Mouse (Mus musculus) left cerebral cortex, adult 6 months (tissue): ENCODE data around the gene Imp4. TPM values are rescaled to one million over a fixed set of nuclear protein-coding genes. Genes with fewer than 3 reads are reported as not detected.

Experiments used
- long read RNA-seq, 2 experiments: library from polyadenylated mRNA; unstranded; transcript quantifications; one replicate each; pipeline ENCODE4 v2.0.0; 2019 to 2020
- polyA plus RNA-seq: library from polyadenylated mRNA; unstranded; fragments of <200 nt; fragmentation: Nextera tagmentation; gene quantifications from 2 replicates; pipeline ENCODE4 v1.2.3, GENCODE M21; 2021

Imp4 gene
- polyA plus RNA-seq: 23.6 and 33.1 TPM in 2 replicates
- long read RNA-seq, experiment 1, full-length matches to known transcripts: 99 of 138 reads
- long read RNA-seq, experiment 1, partial matches to known transcripts: 15 of 138 reads
- long read RNA-seq, experiment 1, other reads (novel, unspliced or antisense): 24 of 138 reads
- long read RNA-seq, experiment 2, full-length matches to known transcripts: 35 of 51 reads
- long read RNA-seq, experiment 2, partial matches to known transcripts: 5 of 51 reads
- long read RNA-seq, experiment 2, other reads (novel, unspliced or antisense): 11 of 51 reads

GRCm38 (mm10) chr1:34439215-34439960 is at the start of gene Imp4, which contains the start of gene Ccdc115:
Gene Imp4 (plus strand): TSS chr1:34439851.
Gene Ccdc115 (minus strand): TSS chr1:34439672.

GRCm38 (mm10) chr1:34459284-34460060 is 19.8 kb downstream of the Imp4 start, which contains the start of gene Ptpn18:
Gene Ptpn18 (plus strand): TSS chr1:34459762.

Other genes with a start within 250 kb of the Imp4 start
- 26.1 and 29.9 TPM in 2 replicates for gene Ccdc115, start 179 bp upstream of the Imp4 start, polyA plus RNA-seq
- 13.8 and 16.4 TPM in 2 replicates for gene Ptpn18, start 19.9 kb downstream of the Imp4 start, polyA plus RNA-seq
- gene Prss39, start 58.6 kb downstream of the Imp4 start, polyA plus RNA-seq: not detected in 2 replicates
- gene Cfc1, start 95.8 kb downstream of the Imp4 start, polyA plus RNA-seq: not detected in 2 replicates
- gene Prss40, start 121.1 kb downstream of the Imp4 start, polyA plus RNA-seq: not detected in 2 replicates
- 3.5 and 5.5 TPM in 2 replicates for gene Amer3, start 139.8 kb downstream of the Imp4 start, polyA plus RNA-seq